Mouse (Mus musculus) cortical plate, adult 2 months (tissue): Measurements from ENCODE around the gene Churc1.

ENCODE experiments used
- CTCF ChIP-seq: fragments of 200-500 bp; IDR thresholded peaks from 2 replicates; pipeline ENCODE4 v1.5.1; 2011; ENCODE audit warnings: mild to moderate bottlenecking, control low read depth, low read length; ENCODE audit not compliant: insufficient read depth; ENCODE audit errors: extremely low read depth
- POLR2A ChIP-seq: fragments of 200-500 bp; IDR thresholded peaks from 2 replicates; pipeline ENCODE4 v1.6.1; 2011; ENCODE audit warnings: mild to moderate bottlenecking, low read length, control low read depth; ENCODE audit not compliant: insufficient read depth; ENCODE audit errors: extremely low read depth

- TF ChIP-seq CTCF (no peak), POLR2A (no peak)
Observed at GRCm38 (mm10) chr12:76771540-76771939, 6.2 kb downstream of the Churc1 start.
